Mouse (Mus musculus): ENCODE measurements around the gene Gtf2a1l.

Gtf2a1l gene

GRCm38 (mm10) chr17:88668452-88668851 is at the start of gene Gtf2a1l:
TSS of gene Gtf2a1l (plus strand) at chr17:88668660.
- DNase-seq (ENCODE audit: low spot score), result no peak

GRCm38 (mm10) chr17:88620935-88621334 is 47.5 kb upstream of the Gtf2a1l start:
- no peak for DNase-seq (ENCODE audit: low spot score)

- no peak for DNase-seq (ENCODE audit: low spot score)
These were observed 47.1 kb upstream of the Gtf2a1l start for GRCm38 (mm10) chr17:88621374-88621773.

- no peak for DNase-seq (ENCODE audit: low spot score)
These were observed 45.7 kb upstream of the Gtf2a1l start for GRCm38 (mm10) chr17:88622711-88623110.

- no peak for DNase-seq (ENCODE audit: low spot score)
These were observed 44.1 kb upstream of the Gtf2a1l start for GRCm38 (mm10) chr17:88624386-88624785.

GRCm38 (mm10) chr17:88625350-88625749 is 43.1 kb upstream of the Gtf2a1l start:
- DNase-seq (ENCODE audit: low spot score), result no peak

GRCm38 (mm10) chr17:88625931-88626330 is 42.5 kb upstream of the Gtf2a1l start:
- DNase-seq (ENCODE audit: low spot score), result no peak

- no peak for DNase-seq (ENCODE audit: low spot score)
These were observed 42.1 kb upstream of the Gtf2a1l start for GRCm38 (mm10) chr17:88626347-88626811.

GRCm38 (mm10) chr17:88627150-88627549 is 41.3 kb upstream of the Gtf2a1l start:
- DNase-seq (ENCODE audit: low spot score), result no peak

- no peak for DNase-seq (ENCODE audit: low spot score)
These were observed 39.6 kb upstream of the Gtf2a1l start for GRCm38 (mm10) chr17:88628676-88629380.

GRCm38 (mm10) chr17:88629381-88629759 is 39.1 kb upstream of the Gtf2a1l start:
- no peak for DNase-seq (ENCODE audit: low spot score)

GRCm38 (mm10) chr17:88629931-88630553 is 38.4 kb upstream of the Gtf2a1l start:
- DNase-seq (ENCODE audit: low spot score), result no peak

GRCm38 (mm10) chr17:88630554-88630948 is 37.9 kb upstream of the Gtf2a1l start:
- no peak for DNase-seq (ENCODE audit: low spot score)

- DNase-seq (ENCODE audit: low spot score), result no peak
These were observed 35.8 kb upstream of the Gtf2a1l start for GRCm38 (mm10) chr17:88632631-88633030.

- DNase-seq (ENCODE audit: low spot score), result no peak
These were observed 32.4 kb upstream of the Gtf2a1l start for GRCm38 (mm10) chr17:88636076-88636475.

- no peak for DNase-seq (ENCODE audit: low spot score)
These were observed 31.9 kb upstream of the Gtf2a1l start for GRCm38 (mm10) chr17:88636587-88636986.

- peak; percentile 38 for DNase-seq (ENCODE audit: low spot score)
These were observed 27.4 kb upstream of the Gtf2a1l start for GRCm38 (mm10) chr17:88641012-88641411.

- no peak for DNase-seq (ENCODE audit: low spot score)
These were observed 26.6 kb upstream of the Gtf2a1l start for GRCm38 (mm10) chr17:88641836-88642235.

GRCm38 (mm10) chr17:88644876-88645275 is 23.6 kb upstream of the Gtf2a1l start:
- no peak for DNase-seq (ENCODE audit: low spot score)

- DNase-seq (ENCODE audit: low spot score), result no peak
These were observed 23.2 kb upstream of the Gtf2a1l start for GRCm38 (mm10) chr17:88645299-88645698.

- no peak for DNase-seq (ENCODE audit: low spot score)
These were observed 21.3 kb upstream of the Gtf2a1l start for GRCm38 (mm10) chr17:88647149-88647548.

- peak; percentile 17 for DNase-seq (ENCODE audit: low spot score)
These were observed 16.4 kb upstream of the Gtf2a1l start for GRCm38 (mm10) chr17:88652010-88652409.

- DNase-seq (ENCODE audit: low spot score), result peak; percentile 41
These were observed 15.6 kb upstream of the Gtf2a1l start for GRCm38 (mm10) chr17:88652702-88653374.
